12 mouse cellular contexts compared by ENCODE assay signal in genomic region chr8:10300797-10301196, GRCm38 (mm10).
DNase-seq lines count a peak whose midpoint lies in the region; ATAC-seq and TF ChIP-seq lines count a peak whose summit lies in the region.
"Had no signal": no experiment of that assay in that cellular context is flagged by ENCODE, and none has a peak within 500 bp of the region (broad histone marks: within the 10 kb centered on the region; RNA-seq: fewer than 3 reads in every experiment).

No protein-coding gene starts in this region.

- H3K27me3 ChIP-seq in hindbrain, postnatal 0 days (ENCODE audit: insufficient read depth, low read length): no peaks in the 10 kb centered on the region
- no peaks in the 10 kb centered on the region for H3K27me3 ChIP-seq in hindbrain, embryonic 10.5 days (ENCODE audit: insufficient read depth, poor library complexity, severe bottlenecking)
- H3K27me3 ChIP-seq in midbrain, embryonic 14.5 days (ENCODE audit: control insufficient read depth, insufficient read depth, low read length): no peaks in the 10 kb centered on the region
- no peaks in the 10 kb centered on the region for H3K27me3 ChIP-seq in midbrain, embryonic 11.5 days (ENCODE audit: control insufficient read depth, insufficient read depth, low read length)
- H3K27me3 ChIP-seq: forebrain, embryonic 15.5 days; kidney, embryonic 15.5 days; midbrain, embryonic 12.5 days had no signal

- H3K4me2 ChIP-seq in hindbrain, postnatal 0 days (ENCODE audit: low read depth, low read length): no peak overlapping the region
- no peak overlapping the region for H3K4me2 ChIP-seq in midbrain, embryonic 14.5 days (ENCODE audit: low read length)
- no peak overlapping the region for H3K4me2 ChIP-seq in midbrain, embryonic 11.5 days
- H3K4me2 ChIP-seq: forebrain, embryonic 15.5 days; kidney, embryonic 15.5 days; midbrain, embryonic 12.5 days had no signal

- no peaks in the 10 kb centered on the region for H3K36me3 ChIP-seq in hindbrain, postnatal 0 days (ENCODE audit: insufficient read depth, low read length)
- H3K36me3 ChIP-seq in hindbrain, embryonic 10.5 days: no peaks in the 10 kb centered on the region
- H3K36me3 ChIP-seq in midbrain, embryonic 14.5 days (ENCODE audit: control insufficient read depth, insufficient read depth, low read length): no peaks in the 10 kb centered on the region
- no peaks in the 10 kb centered on the region for H3K36me3 ChIP-seq in midbrain, embryonic 11.5 days (ENCODE audit: control insufficient read depth, insufficient read depth, low read length)
- H3K36me3 ChIP-seq: forebrain, embryonic 15.5 days; kidney, embryonic 15.5 days; midbrain, embryonic 12.5 days had no signal

- DNase-seq in hindbrain, postnatal 0 days (ENCODE audit: low spot score): peak; percentile 33
- DNase-seq in hindbrain, embryonic 10.5 days (ENCODE audit: low spot score): no peak
- DNase-seq in midbrain, embryonic 14.5 days: peak; percentile 57
- DNase-seq in midbrain, embryonic 11.5 days (ENCODE audit: low spot score, missing footprints): no peak
- peak; percentile 27 for DNase-seq in retina, postnatal 1 day
- no peak for DNase-seq in left cerebral cortex, adult 18-20 months (ENCODE audit: low spot score in 2 of 2)
- DNase-seq: cerebellum, adult 9-11 months; left cerebral cortex, postnatal 4 days had no signal

- ATAC-seq in hindbrain, postnatal 0 days: no peak
- ATAC-seq in midbrain, embryonic 14.5 days (ENCODE audit: low FRiP score, low TSS enrichment): no peak
- ATAC-seq in midbrain, embryonic 11.5 days (ENCODE audit: low FRiP score): no peak
- peak; percentile 32 for ATAC-seq in activated CD4-positive, CD25-positive, alpha-beta regulatory T cell, adult 4 months
- ATAC-seq: forebrain, embryonic 15.5 days had no signal

- no peak overlapping the region for H3K27ac ChIP-seq in hindbrain, postnatal 0 days
- H3K27ac ChIP-seq in hindbrain, embryonic 10.5 days: no peak overlapping the region
- H3K27ac ChIP-seq in midbrain, embryonic 14.5 days (replicated peaks; ENCODE audit: low read depth, low read length): no peak overlapping the region
- H3K27ac ChIP-seq in midbrain, embryonic 11.5 days (ENCODE audit: low read depth, low read length): no peak overlapping the region
- H3K27ac ChIP-seq: forebrain, embryonic 15.5 days; kidney, embryonic 15.5 days; midbrain, embryonic 12.5 days had no signal

- peaks cover 6% of the 10 kb centered on the region; the same call in 1 of the 2 replicates for H3K4me1 ChIP-seq in hindbrain, postnatal 0 days (ENCODE audit: insufficient read depth, low read length)
- H3K4me1 ChIP-seq in hindbrain, embryonic 10.5 days (replicated peaks): no peaks in the 10 kb centered on the region
- 0 out of 2 replicates have a peak, but pooled peaks cover 13% of the 10 kb centered on the region for H3K4me1 ChIP-seq in midbrain, embryonic 14.5 days (ENCODE audit: control insufficient read depth, insufficient read depth, low read length)
- no peaks in the 10 kb centered on the region for H3K4me1 ChIP-seq in midbrain, embryonic 11.5 days (ENCODE audit: control insufficient read depth, insufficient read depth, low read length)
- H3K4me1 ChIP-seq: kidney, embryonic 15.5 days had no signal

- whole genome bisulfite sequencing in hindbrain, postnatal 0 days: 48% methylated on average over 3 of the region's 3 CpGs
- WGBS in hindbrain, embryonic 10.5 days: 56% methylated on average over 3 of the region's 3 CpGs
- 52% methylated on average over 3 of the region's 3 CpGs for WGBS in midbrain, embryonic 14.5 days
- 55% methylated on average over 3 of the region's 3 CpGs for WGBS in midbrain, embryonic 11.5 days

- TF ChIP-seq CTCF in hindbrain, postnatal 0 days (IDR thresholded peaks at IDR 0.05; ENCODE audit: low read depth): peak; percentile 63

- H3K4me3 ChIP-seq in hindbrain, postnatal 0 days (ENCODE audit: low read length): no peak overlapping the region
- no peak overlapping the region for H3K4me3 ChIP-seq in hindbrain, embryonic 10.5 days
- H3K4me3 ChIP-seq in midbrain, embryonic 14.5 days (replicated peaks; ENCODE audit: low read depth, low read length): no peak overlapping the region
- H3K4me3 ChIP-seq in midbrain, embryonic 11.5 days (ENCODE audit: low read depth, low read length): no peak overlapping the region
- H3K4me3 ChIP-seq: forebrain, embryonic 15.5 days; kidney, embryonic 15.5 days; midbrain, embryonic 12.5 days had no signal

- no peak overlapping the region for H3K9ac ChIP-seq in hindbrain, postnatal 0 days (replicated peaks; ENCODE audit: low read length)
- no peak overlapping the region for H3K9ac ChIP-seq in midbrain, embryonic 14.5 days (replicated peaks; ENCODE audit: low read length)
- no peak overlapping the region for H3K9ac ChIP-seq in midbrain, embryonic 11.5 days (ENCODE audit: low read length)
- H3K9ac ChIP-seq: forebrain, embryonic 15.5 days; kidney, embryonic 15.5 days; midbrain, embryonic 12.5 days had no signal

- no peaks in the 10 kb centered on the region for H3K9me3 ChIP-seq in hindbrain, postnatal 0 days (ENCODE audit: low read length)
- H3K9me3 ChIP-seq in hindbrain, embryonic 10.5 days: no peaks in the 10 kb centered on the region
- no peaks in the 10 kb centered on the region for H3K9me3 ChIP-seq in midbrain, embryonic 14.5 days (ENCODE audit: control insufficient read depth, low read length)
- H3K9me3 ChIP-seq in midbrain, embryonic 11.5 days (ENCODE audit: control insufficient read depth, low read length): no peaks in the 10 kb centered on the region
- H3K9me3 ChIP-seq: forebrain, embryonic 15.5 days; kidney, embryonic 15.5 days; midbrain, embryonic 12.5 days had no signal

Comparison
In these comparisons a context has a peak if more than half of its experiments do, and no peak if none do; other contexts are left out.
1. DNase-seq: peak in hindbrain, postnatal 0 days (single experiment), midbrain, embryonic 14.5 days (single experiment) and retina, postnatal 1 day (single experiment); none in hindbrain, embryonic 10.5 days (single experiment), midbrain, embryonic 11.5 days (single experiment) and left cerebral cortex, adult 18-20 months (0 of 2).